Comparison of ENCODE assay signal across 8 mouse cellular contexts in the genomic region with DNA sequence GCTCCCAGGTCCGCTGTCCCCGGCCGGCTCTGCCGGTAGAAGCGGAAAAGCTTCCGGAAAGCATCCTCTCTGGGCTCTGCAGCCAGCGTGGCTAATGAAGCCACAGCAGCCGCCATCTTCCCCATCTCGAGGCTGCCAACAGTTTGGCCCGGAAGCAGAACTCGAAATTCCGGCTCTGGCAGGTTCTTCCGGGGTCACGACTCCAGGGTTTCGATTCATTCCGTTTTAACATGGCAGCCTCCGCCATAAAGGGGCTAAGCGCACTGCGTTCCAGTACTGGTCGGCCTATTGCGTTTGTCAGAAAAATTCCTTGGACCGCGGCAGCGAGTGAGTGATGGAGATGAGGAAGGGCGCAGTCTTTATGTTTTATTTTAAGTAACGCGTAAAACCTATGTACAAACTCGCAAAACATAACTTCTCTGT. TPM values are rescaled to one million over a fixed set of nuclear protein-coding genes. Genes with fewer than 3 reads are reported as not detected.
DNase-seq lines count a peak whose midpoint lies in the region; ATAC-seq and TF ChIP-seq lines count a peak whose summit lies in the region.

A gene (plus strand): TSS at position 197 of the 423 bp plus-strand sequence.
A gene (minus strand): TSS at position 318 of the 423 bp plus-strand sequence.

- H3K4me3 ChIP-seq in ES-E14 (ENCODE audit: insufficient read depth in 1 of 2, low read depth in 1 of 2, low read length in 2 of 2, poor library complexity in 1 of 2, severe bottlenecking in 1 of 2): peak within 1 kb of the TSS; percentile 98 to 99
- peak within 1 kb of the TSS; percentile 98 for H3K4me3 ChIP-seq in forebrain, embryonic 15.5 days
- H3K4me3 ChIP-seq in lung, adult 2 months (replicated peaks; ENCODE audit: extremely low read depth, low read depth, low read length): peak within 1 kb of the TSS; percentile 74

- peak; percentile 81 for DNase-seq in ES-E14 (ENCODE audit: low read depth, low spot score)
- peak; percentile 88 for DNase-seq in cerebellum, adult 11-12 months
- DNase-seq in heart, postnatal 25 days (ENCODE audit: low spot score): peak; percentile 74
- peak; percentile 88 to 95 for DNase-seq in layer of hippocampus, adult 18-20 months (ENCODE audit: low spot score in 2 of 2)
- DNase-seq in lung, adult 2 months: peak; percentile 89
- peak; percentile 70 to 80 for DNase-seq in thymus, adult 18-20 months

- in situ Hi-C loops in ES-E14 (cut with MboI; ENCODE audit: low sequenced_read_pairs in 2 of 2, unreplicated experiment in 2 of 2): no loop called here

- TF ChIP-seq CTCF in lung, adult 2 months (IDR thresholded peaks at IDR 0.05; ENCODE audit: insufficient read depth, low read length): no peak

- peaks cover 29% of the 10 kb centered on the region for H3K36me3 ChIP-seq in ES-E14 (ENCODE audit: control insufficient read depth, insufficient read depth, low read length, poor library complexity, severe bottlenecking)
- peaks cover 52% of the 10 kb centered on the region for H3K36me3 ChIP-seq in forebrain, embryonic 15.5 days

- H3K9me3 ChIP-seq in ES-E14 (ENCODE audit: control insufficient read depth, insufficient read depth, low read depth, low read length): no peaks in the 10 kb centered on the region
- H3K9me3 ChIP-seq in forebrain, embryonic 15.5 days: no peaks in the 10 kb centered on the region

- H3K4me2 ChIP-seq in forebrain, embryonic 15.5 days (replicated peaks): peak within 1 kb of the TSS; percentile 87

- peak within 1 kb of the TSS; percentile 95 for H3K9ac ChIP-seq in ES-E14 (ENCODE audit: insufficient read depth, low read depth, low read length, poor library complexity, severe bottlenecking)
- peak within 1 kb of the TSS; percentile 88 for H3K9ac ChIP-seq in forebrain, embryonic 15.5 days (replicated peaks)

- WGBS in forebrain, embryonic 15.5 days: 0% methylated on average over 28 of the region's 28 CpGs
- under 1% methylated on average over 28 of the region's 28 CpGs for WGBS in lung, adult 2 months

- intact Hi-C loops in heart, postnatal 25 days (cut with DNase I): loop anchor here (2.0 kb wide), 1 partner anchor 27 kb away; no protein-coding TSS in a partner anchor

- peak; percentile 94 for ATAC-seq in forebrain, embryonic 15.5 days (replicated peaks)
- peak; percentile 97 for ATAC-seq in neutrophil, adult 5-6 weeks (ENCODE audit: extremely low read depth, insufficient number of reproducible peaks, low FRiP score, poor library complexity, severe bottlenecking)

- H3K27me3 ChIP-seq in forebrain, embryonic 15.5 days: no peaks in the 10 kb centered on the region

- TF ChIP-seq POLR2A in lung, adult 2 months (IDR thresholded peaks at IDR 0.05; ENCODE audit: borderline replicate concordance, extremely low read depth, low read depth, low read length): peak; percentile 82; the same call in 1 of the 2 replicates

- H3K4me1 ChIP-seq in ES-E14 (ENCODE audit: control insufficient read depth in 2 of 2, insufficient read depth in 2 of 2, low read length in 2 of 2, poor library complexity in 1 of 2): peaks cover 0 to 2% of the 10 kb centered on the region in 2 experiments; a peak in 1 of 4 replicates
- H3K4me1 ChIP-seq in forebrain, embryonic 15.5 days: peaks cover 32% of the 10 kb centered on the region
- H3K4me1 ChIP-seq in lung, adult 2 months (ENCODE audit: control insufficient read depth, insufficient read depth, low read length): peaks cover 12% of the 10 kb centered on the region

- peak within 1 kb of the TSS; percentile 72 for H3K27ac ChIP-seq in ES-E14 (ENCODE audit: insufficient read depth, low read depth, low read length, poor library complexity, severe bottlenecking)
- H3K27ac ChIP-seq in forebrain, embryonic 15.5 days (replicated peaks): peak within 1 kb of the TSS; percentile 86

TF ChIP-seq in ES-E14, 5 proteins besides CTCF, POLR2A, EP300 and RAD21:
- TF ChIP-seq ZNF384 (IDR thresholded peaks at IDR 0.05; ENCODE audit: low read depth, low read length) (no peak), HCFC1 (IDR thresholded peaks at IDR 0.05; ENCODE audit: borderline replicate concordance, insufficient read depth, low read length) (peak; percentile 80), MAFK (IDR thresholded peaks at IDR 0.05; ENCODE audit: insufficient read depth, low read depth, low read length) (no peak), ZC3H11A (IDR thresholded peaks at IDR 0.05; ENCODE audit: borderline replicate concordance, low read depth, low read length) (no peak; the same call in 1 of the 2 replicates), CHD2 (IDR thresholded peaks at IDR 0.05; ENCODE audit: low read depth, low read length) (peak; percentile 72)

RNA-seq across cellular contexts. Expression of the first gene that starts in this region (rescaled TPM):
- 124 and 175 TPM in 2 replicates for total RNA-seq in ES-E14 (2012; rRNA removed)
- 249 and 275 TPM in 2 replicates for polyA plus RNA-seq in forebrain, embryonic 15.5 days (2015; fragmentation: Nextera tagmentation; extraction: Ambion mirVana)
- total RNA-seq in heart, postnatal 25 days (2021): 100 to 1,000 TPM; 169 to 172 TPM
- 10 to 100 TPM; 94.4 to 97.2 TPM for total RNA-seq in layer of hippocampus, adult 18-20 months (2021)
- polyA plus RNA-seq in lung, adult 2 months (2012; rRNA removed): 8.4 and 11.3 TPM in 2 replicates
- total RNA-seq in neutrophil, adult 5-6 weeks (2017): 12.0 and 16.2 TPM in 2 replicates

RNA-seq across cellular contexts. Expression of the second gene that starts in this region (rescaled TPM):
- total RNA-seq in ES-E14 (2012; rRNA removed): 90.0 and 116 TPM in 2 replicates
- 51.3 and 52.1 TPM in 2 replicates for polyA plus RNA-seq in forebrain, embryonic 15.5 days (2015; fragmentation: Nextera tagmentation; extraction: Ambion mirVana)
- 10 to 100 TPM in 1 of 2 experiments, 1 to 10 TPM in 1; 9.5 to 13.1 TPM for total RNA-seq in heart, postnatal 25 days (2021)
- total RNA-seq in layer of hippocampus, adult 18-20 months (2021): 10 to 100 TPM; 19.4 to 21.0 TPM
- polyA plus RNA-seq in lung, adult 2 months (2012; rRNA removed): 10.2 and 10.8 TPM in 2 replicates
- 44.8 and 75.5 TPM in 2 replicates for total RNA-seq in neutrophil, adult 5-6 weeks (2017)

Comparison
In these comparisons a context has a peak if more than half of its experiments do, and no peak if none do; other contexts are left out.
1. Peak in every context shown above with its lines: DNase-seq, ATAC-seq, H3K4me3 ChIP-seq and H3K27ac ChIP-seq.
2. RNA of the first gene that starts in this region (polyA plus RNA-seq): 249 to 275 TPM in forebrain, embryonic 15.5 days; 8.4 to 11.3 TPM in lung, adult 2 months; every median in the first group is over 10 times any median in the second.